Mouse (Mus musculus) lung, adult 18-20 months (tissue): ENCODE results near the gene Dner.

Experiments used
- DNase-seq, 2 experiments: peaks; one replicate each; pipeline ENCODE4 v3.0.0; 2022; ENCODE audit warnings: mixed read lengths in 2 of 2

Gene Dner

DNA sequence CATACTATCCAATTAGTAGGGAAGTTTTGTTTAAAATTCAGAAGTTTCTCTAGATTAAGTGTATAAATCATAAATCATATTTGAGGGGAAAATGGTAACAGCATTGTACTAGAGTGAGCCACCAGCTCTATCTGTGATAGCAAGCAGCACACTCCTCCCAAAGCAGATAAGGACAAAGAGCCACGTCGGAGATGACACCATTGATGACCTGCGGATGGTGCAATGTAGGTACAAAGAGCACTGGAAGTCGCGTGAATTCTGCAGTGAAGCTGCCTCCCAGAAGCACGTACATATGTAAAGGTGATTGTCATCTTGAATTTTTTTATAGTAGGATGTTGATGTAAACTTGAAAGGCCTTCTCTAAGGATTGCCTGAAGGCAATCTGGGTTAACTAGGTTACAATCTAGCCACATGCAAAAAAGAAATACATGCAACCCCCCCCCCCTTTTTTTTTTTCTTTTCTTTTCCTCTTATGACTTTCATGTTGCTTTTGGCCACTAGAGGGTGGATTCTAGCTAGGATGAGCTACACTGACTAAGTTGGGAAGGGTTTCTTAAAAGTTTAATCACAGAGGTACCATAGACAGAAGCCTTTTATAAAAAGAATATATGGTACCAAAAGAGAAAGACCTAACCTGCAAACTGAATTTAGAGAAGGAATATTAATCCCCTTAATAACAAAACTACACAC, 262.6 kb downstream of the Dner start:
- no peak for DNase-seq

DNA sequence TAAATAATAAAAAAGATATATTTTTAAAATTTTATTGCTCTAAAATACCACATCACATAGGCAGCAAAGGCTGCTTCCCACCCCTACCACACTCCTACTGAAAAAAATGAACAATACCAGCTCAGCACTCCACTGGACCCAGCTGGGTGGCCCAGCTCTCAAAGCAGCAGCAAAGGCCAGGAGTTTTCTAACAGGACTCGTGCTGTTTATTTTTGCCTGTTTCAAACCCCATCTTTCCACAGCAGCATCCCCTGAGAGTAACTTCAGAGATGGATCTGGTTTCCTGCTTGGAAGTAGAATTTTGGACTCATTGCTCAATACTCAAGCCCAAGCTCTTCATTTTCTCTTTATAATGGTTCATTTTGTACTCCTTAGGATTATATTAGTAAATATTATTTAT, 263.7 kb downstream of the Dner start:
- DNase-seq, result no peak

DNA sequence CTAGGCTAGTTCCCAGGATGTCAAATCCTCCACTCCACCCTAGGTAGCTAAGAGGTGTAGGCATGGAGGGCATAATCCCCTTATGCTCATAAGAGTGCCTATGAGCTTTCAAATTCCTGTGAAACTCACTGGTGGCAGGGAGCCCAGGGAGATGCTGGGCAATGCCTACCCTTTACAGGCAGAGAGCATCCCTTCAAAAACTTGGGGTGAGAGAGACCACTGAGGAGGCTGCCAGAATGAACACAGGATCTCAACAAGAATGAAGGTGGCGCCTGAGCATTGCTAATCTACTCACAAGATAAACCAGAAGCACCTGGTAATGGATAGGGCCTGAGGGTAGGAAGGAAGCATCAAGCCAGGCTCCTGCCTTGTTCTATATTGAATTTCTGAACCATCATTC, 267.7 kb downstream of the Dner start:
- DNase-seq, result no peak

DNA sequence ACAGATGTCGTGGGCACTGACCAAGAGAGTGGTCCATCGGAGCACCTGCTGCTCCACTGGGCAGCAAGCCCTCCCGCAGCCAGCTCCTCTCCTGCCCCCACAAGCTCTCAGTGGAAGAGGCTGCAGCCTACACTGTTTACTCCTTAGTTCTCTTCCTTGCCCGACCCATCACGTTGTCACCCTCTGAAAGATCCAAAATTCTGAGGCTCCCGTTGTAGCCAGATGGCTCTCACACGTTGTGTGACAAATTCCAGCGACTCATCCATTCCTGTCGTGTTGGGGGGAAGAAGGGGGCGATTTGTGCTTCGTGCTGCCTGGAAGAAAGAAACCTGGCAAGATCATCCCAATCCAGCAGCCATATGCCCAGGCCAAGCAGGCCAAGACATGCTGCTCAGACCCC, 268.3 kb downstream of the Dner start:
- DNase-seq, result no peak

DNA sequence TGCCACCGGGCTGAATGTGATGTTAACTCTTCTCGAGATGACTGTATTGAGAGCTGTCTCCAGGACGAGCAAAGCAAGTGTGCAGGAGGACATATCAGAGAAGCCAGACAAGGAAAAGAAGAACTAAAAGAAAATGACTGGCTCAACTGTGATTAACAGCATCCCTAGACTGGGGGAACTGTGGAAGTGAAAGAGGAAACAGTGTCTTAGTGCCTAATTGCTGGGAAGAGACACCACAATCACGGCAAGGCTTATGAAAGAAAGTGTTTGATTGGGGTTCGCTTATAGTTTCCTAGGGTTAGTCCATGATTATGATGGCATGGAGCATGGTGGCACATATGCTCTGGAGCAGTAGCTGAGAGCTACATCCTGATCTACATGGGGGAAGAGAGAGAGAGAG, 269.3 kb downstream of the Dner start:
- DNase-seq, result no peak

DNA sequence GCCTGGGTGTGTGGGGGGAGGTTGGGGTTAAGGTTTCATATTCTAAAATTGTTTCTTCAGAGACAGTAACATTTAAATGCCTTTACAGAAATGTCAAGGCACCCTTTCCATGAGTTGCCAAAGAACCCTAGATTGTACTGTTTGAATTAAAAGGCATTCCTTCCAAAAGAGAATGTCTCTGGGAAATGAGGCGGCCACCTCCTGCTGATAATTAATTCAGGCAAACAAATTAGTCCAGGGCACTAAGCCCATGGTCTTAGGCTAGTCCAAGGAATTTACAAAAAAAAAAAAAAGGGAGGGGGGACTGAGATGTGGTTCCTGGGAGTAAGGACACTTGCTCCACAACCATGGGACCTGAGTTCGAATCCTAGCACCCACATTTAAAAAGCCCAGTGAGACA, 273.1 kb downstream of the Dner start:
- no peak for DNase-seq

DNA sequence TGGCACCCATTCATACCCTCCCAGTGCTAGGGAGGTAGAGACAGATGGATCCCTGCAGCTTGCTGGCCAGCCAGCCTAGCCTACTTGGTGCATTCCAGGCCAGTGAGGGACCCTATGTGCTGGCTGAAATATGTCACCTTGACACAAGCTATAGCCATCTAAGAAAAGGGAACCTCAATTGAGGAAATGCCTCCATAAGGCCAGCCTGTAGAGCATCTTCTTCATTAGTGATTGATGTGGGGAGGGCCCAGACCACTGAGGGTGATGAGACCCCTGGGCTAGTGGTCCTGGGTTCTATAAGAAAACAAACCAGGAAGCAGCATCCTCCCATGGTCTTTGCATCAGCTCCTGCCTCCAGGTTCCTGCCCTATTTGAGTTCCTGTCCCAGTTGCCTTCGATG, 274.2 kb downstream of the Dner start:
- DNase-seq, result no peak

DNA sequence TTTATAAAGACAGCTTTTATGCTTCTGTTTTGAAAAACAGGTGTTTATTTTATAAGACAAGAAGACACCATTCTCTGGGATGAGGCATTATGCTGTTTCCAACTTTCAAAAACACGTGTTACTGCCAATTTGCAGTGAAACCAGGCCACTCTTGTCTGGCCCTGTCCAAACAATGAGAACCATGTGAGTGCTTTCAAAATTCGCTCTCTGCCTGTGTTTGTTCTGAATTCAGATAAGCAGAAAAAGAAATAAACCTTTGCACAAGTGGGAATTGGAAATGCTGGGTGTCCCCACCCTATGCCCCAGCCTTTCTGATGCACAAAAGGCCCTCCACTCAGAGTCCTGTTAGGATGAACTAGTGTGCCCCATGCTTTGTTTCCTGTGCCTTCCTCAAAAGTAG, 276.6 kb downstream of the Dner start:
- DNase-seq, result no peak

DNA sequence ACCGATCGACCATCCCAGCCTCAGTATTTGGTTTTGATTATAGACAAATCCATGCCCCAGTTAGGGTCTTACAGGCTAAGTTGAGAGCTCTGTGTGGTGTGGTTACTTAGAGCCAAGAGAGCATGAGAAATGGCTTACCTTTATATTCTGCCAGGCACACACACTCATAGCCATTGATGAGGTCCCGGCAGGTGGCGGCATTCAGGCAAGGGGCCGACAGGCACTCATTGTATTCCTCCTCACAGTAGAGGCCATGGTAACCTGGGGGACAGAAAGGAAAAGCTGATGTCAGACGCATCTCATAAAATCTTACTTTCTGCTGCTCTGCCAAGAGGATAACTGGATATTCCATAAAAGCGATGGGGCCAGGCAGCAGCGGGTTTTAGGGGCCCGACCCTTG, 277.5 kb downstream of the Dner start:
- no peak for DNase-seq

DNA sequence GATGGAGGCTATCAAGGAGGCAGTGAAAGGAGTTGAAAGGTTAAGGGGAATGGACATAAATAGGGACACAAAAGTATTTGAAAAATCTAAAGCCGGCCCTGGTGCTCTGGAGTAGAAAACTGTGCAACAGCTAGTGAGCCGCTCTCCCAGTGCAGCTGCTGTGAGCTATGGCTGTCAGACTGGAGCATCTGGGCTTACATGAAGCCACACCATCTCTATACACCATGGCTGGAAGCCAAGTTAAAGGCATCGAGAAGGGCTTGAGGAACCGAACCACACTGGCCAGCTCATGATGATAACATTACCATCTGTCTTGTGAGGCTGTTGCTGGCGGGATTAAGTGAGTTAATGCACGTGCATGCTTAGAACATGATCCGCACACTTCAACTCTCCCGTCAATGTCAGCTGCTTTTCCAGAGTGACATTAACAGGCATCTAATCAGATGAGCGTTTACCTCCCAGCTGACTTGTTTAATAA, 278.2 kb downstream of the Dner start:
- DNase-seq, result no peak

DNA sequence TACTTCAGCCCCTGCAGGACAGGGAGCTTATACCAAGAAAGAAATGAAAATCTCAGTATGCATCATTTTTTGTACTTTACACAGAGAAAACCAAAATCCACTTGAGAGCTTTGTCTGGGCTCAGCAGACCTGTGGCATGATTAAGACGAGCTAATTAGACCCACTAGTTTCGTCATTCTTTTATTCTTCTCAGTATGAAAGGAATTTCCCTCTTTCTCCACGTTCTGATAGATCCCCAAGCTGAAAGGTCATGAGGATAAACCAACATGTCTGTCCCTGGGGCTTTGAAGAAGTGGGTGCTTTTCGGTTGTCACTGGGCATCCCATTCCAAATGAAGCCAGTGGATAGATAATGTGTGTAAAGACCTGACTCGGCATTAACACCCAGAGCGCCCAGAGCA, 278.7 kb downstream of the Dner start:
- DNase-seq, result no peak

DNA sequence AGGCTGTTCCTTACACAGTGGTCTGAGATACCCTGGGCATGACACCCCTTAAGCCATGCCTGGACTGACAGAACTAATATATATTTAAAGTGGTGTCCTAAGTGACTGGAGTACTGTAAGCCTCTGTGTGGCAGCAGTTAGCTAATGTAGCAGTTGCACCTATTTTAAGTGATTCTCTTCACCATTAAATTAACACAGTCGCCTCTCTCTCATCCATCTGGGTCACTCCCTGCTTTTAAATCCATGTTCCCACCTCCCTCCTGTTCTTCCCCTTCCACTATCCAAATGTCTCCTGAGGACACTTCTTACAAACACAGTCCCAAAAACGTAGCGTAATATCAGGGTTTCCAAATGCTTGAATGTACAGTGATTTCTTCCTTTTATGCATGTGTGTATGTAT, 281.6 kb downstream of the Dner start:
- no peak for DNase-seq

DNA sequence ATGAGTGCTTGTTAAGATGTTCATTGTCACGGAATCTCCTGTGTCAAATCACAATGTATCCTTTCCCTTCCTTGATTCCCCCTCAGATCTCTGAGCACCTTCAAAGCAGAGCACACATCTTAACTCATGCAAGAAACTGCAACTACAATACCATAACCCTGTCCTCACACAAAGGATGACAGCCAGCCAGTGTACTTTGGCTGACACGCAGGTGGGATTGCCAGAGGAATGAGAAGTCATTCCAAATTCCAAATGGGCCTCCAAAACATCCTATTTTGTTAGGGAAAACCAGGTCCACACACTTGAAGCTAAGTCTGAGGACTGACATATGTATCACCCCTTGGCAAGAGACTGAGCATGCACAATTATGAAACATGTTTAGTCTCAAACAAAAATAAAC, 286.5 kb downstream of the Dner start:
- peak in 1 of 2 experiments; percentile 9 for DNase-seq

DNA sequence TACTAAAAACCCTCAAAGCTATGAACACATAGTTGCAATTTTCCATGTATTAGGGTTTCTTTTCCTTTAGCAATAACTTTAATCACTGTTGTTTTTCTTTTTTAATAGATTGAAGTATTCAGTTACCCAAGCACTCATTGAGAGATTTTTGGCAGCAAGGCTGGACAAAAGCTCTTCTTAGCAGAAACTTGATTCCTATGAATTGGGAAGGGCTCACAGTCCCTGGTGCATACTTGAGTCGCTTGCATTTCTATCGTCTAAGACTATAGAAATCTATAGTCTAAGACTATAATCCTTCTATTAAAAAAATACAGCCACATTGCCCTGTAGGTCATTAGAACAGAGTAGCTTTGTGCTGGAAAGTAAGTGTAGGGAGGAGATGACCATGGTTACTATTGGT, 287.1 kb downstream of the Dner start:
- no peak for DNase-seq

DNA sequence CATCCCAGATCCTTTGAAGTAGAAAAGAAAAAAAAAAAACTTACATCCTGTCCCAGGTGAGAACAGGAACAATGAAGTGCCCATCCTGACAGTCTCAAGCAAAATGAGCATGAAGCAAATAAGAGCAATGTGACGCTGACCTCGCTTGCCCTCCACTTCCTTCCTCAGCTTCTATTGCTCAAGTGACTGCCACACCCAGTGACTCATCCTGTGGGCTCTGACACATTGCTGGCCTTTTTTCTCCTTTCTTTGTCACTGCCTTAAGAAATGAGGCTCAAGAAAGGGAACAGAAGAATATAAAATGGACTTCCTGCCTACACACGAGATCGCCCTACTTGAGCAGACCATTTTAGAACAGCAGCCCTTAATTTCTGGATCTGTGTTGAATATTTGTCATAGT, 289.1 kb downstream of the Dner start:
- DNase-seq, result peak; percentile 71 to 72

DNA sequence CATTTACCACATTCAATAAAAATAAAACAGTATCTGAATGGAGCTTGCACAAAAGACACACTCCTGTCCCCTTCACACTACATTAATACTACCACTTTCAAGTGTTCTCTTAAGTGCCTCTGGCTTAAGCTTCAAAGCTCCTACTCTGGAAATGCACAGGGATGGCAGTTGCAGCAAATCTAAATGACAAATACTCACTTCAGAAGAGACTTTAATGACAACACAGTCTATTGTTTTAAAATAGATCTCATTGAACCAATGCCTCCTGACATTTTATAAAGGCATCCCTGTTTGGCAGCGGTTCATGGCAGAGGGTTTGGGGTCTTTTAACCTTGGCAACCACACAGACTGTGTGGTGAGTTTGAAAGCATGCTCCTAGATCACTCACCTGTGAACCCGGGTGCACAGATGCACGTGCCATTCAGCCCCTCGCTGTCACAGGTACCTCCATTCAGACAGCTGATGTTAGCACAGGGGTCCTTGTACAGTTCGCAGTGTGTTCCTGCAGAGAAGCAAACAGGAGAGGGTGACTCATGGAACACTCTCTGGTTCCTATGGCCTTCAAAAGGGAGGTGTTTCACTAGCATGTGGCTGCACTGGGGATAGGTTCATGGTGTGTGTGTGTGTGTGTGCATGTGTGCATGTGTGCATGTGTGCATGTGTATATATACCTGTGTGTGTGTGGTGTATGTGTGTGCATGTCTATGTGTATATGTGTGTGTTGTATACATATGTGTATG, 290.3 kb downstream of the Dner start:
- DNase-seq, result no peak

DNA sequence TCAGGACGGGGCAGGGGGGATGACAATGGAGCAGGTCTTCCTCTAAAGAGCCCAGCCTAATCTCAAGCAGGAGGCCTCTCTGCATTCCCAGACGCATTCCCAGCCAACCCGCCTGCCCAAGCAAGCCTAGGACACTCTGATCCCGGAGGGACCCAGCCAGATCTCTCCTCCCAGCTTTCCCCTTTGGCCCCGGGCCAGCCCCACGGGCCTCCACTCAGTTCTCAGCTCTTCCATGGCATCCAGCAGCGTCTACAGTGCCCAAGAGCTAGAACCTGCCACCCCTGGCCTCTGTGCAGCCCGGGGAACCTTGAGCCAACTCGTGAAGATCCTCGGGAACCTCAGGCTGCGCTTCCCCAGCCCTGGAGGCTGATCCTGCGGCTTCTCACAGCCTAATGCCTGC, 291.1 kb downstream of the Dner start:
- DNase-seq, result peak; percentile 12 to 15

DNA sequence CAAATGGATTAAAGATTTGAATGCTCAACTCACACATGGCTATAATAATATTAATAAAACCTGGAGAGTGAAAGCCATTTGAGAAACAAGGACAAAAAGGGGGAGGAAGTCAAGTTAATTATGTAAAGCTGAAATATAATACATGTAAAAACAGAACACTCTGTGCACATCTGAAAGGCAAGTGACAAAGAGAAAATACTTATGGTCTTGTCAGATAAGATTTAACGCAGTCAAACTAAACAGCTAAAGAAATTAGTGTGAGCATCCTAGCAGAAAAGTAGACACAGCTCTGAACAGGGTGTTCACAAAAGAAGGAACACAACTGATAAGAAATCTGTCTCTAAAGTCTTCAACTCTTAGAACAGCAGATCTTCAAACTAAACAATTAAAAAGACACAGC, 293.9 kb downstream of the Dner start:
- no peak for DNase-seq

DNA sequence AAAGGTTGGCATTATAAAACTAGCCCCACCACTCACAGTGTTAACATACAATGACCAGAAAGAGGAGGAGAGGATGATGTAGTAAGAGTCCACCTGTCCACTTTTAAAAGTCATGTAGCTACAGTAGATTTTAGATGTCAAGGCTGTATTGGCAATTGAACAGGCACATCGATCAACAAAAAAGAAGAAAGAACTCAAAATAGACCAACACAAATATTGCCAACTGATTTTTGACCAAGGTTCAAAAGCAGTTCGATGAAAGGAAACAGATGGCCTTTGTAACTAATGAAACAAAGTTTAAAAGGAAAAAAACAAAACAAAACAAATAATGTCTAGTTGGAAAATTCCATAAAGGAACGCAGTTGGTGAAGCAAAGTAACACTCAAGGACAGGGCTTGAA, 296.4 kb downstream of the Dner start:
- no peak for DNase-seq

DNA sequence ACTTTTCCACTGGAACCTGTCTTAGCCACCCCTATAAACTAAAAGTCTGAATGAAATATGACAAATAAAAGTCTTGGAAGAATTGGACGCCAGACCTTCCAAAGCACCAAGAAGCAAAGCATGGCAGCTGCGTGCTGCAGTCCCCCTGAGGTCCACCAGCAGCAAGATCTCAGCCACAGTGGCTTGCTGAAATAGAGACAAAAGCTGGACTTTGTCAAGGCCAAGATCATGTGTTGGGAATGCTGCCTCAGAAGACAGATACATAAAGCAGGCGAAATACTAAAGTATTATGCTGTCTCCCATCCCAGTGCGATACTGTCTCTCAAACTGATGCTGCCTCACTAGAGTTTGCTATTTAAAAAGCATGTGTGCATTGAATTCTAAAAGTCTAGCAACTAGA, 296.9 kb downstream of the Dner start:
- DNase-seq, result no peak

DNA sequence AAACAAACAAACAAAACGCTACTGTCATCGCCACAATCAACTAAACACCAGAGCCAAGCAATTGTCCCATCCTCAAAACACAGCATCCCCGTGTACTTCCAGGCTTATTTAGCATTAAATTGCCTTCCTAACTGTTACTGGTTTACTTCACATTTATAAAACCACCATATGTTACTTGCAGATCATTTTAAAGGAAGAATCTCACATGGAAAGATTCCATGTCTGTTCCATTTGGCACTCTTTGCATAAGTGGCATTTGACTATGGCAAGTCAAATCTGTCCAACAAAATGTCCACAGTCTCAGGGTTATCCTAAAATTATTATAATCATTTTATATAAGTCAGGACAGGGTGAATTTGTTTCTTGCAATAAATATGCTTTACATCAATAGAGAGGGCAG, 299.2 kb downstream of the Dner start:
- DNase-seq, result no peak

DNA sequence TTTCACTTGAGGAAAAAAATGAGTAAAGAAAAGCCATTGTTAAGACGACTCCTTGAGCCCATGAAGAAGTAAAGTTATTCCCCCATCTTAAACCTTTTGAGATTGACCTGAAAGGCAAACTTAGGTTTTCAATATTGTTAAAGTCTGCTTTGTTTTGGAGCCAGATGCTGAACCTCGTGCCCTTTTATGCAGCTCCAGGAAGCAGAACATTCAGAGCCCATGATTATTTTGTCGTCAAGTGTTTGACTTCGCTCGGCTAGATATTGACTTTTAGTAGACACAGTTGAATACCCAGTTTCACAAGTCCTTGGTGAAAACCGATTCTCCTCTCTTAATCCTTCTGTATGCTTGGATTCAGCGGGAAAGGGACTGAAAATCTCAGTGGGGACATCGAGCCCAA, 300.1 kb downstream of the Dner start:
- no peak for DNase-seq

DNA sequence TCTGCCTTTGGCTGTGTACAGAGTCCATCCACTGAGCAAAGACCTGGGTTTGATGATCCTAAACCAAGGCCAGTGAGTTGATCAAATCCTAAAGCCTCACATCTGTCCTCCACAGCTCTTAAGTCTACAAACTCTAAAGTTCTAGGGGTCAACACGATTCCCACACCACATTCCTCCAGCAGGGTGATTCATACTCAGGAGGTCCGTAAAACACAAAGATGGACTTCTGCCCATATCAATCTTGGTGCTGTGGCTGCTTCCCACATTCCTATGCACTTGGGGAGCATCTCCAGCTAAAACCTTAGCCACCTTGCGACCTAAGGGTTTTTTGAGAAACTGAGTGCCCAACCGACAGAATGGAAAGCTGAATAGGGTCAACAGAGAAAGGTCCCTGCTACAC, 305.1 kb downstream of the Dner start:
- DNase-seq, result no peak

DNA sequence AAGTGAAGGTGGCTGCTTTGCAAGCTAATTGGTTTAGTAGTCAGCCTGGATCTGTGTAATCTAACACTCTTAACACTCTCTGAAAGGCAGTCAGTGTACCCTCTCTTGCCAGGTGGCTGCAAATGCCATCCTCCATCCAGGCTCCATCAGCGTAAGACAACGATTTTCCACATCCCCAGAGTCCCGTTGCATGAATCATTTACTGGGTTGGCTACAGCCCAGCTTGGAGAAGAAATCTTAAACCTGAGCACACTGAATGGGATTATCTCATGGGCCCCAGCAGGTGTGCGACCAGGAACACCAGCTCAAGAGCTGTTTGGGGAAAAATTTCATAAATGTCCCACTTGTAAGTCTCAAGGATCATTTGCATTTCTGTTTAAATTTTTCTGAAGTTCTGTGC, 308.4 kb downstream of the Dner start:
- DNase-seq, result no peak
